In genomic region chr1:154148948-154149347, GRCm38 (mm10) we compare ENCODE assay signal across 13 mouse cellular contexts. TPM values are rescaled to one million over a fixed set of nuclear protein-coding genes. Genes with fewer than 3 reads are reported as not detected.
DNase-seq lines count a peak whose midpoint lies in the region; ATAC-seq lines count a peak whose summit lies in the region.
"Had no signal": no experiment of that assay in that cellular context is flagged by ENCODE, and none has a peak within 500 bp of the region (broad histone marks: within the 10 kb centered on the region; RNA-seq: fewer than 3 reads in every experiment).

No protein-coding gene starts in this region.

- peak; percentile 50 for ATAC-seq in liver, embryonic 16.5 days (ENCODE audit: low read depth)
- ATAC-seq in liver, embryonic 11.5 days (replicated peaks; ENCODE audit: low FRiP score) = no peak
- no peak for ATAC-seq in monocyte, adult 5-6 weeks (replicated peaks; ENCODE audit: insufficient number of reproducible peaks, low FRiP score, low TSS enrichment, poor library complexity, severe bottlenecking)
- ATAC-seq: hindbrain, postnatal 0 days had no signal

- no peaks in the 10 kb centered on the region; the same call in 1 of the 2 replicates for H3K4me1 ChIP-seq in liver, embryonic 16.5 days (ENCODE audit: control insufficient read depth, low read depth, low read length)
- H3K4me1 ChIP-seq in liver, embryonic 11.5 days (replicated peaks; ENCODE audit: control insufficient read depth, insufficient read depth, low read length) = no peaks in the 10 kb centered on the region; the same call in 1 of the 2 replicates

- DNase-seq in liver, embryonic 11.5 days (ENCODE audit: low spot score) = no peak
- peak; percentile 44 to 55 for DNase-seq in adrenal gland, postnatal 36 days
- DNase-seq in kidney, adult 8-10 months = peak; percentile 78 to 88
- DNase-seq in lung, postnatal 36 days = peak; percentile 66
- no peak for DNase-seq in layer of hippocampus, postnatal 36 days
- DNase-seq in embryo, embryonic 9.5 days (ENCODE audit: extremely low spot score) = no peak
- DNase-seq: cerebellum, postnatal 36 days; gastrocnemius, postnatal 36 days had no signal

- no peak overlapping the region for H3K4me2 ChIP-seq in liver, embryonic 16.5 days (ENCODE audit: low read depth, low read length)
- no peak overlapping the region for H3K4me2 ChIP-seq in liver, embryonic 11.5 days
- H3K4me2 ChIP-seq: neural tube, embryonic 13.5 days had no signal

- H3K27ac ChIP-seq in liver, embryonic 16.5 days (ENCODE audit: low read length) = peak overlapping the region; percentile 68
- no peak overlapping the region for H3K27ac ChIP-seq in liver, embryonic 11.5 days (ENCODE audit: low read depth, low read length)
- H3K27ac ChIP-seq: neural tube, embryonic 13.5 days had no signal

- H3K4me3 ChIP-seq in liver, embryonic 16.5 days (ENCODE audit: low read depth, low read length) = no peak overlapping the region
- no peak overlapping the region for H3K4me3 ChIP-seq in liver, embryonic 11.5 days (ENCODE audit: low read depth, low read length)
- H3K4me3 ChIP-seq: neural tube, embryonic 13.5 days had no signal

- H3K9ac ChIP-seq in liver, embryonic 16.5 days (ENCODE audit: low read depth, low read length) = no peak overlapping the region
- H3K9ac ChIP-seq in liver, embryonic 11.5 days (ENCODE audit: low read depth, low read length) = no peak overlapping the region
- H3K9ac ChIP-seq: neural tube, embryonic 13.5 days had no signal

- no peaks in the 10 kb centered on the region for H3K9me3 ChIP-seq in liver, embryonic 16.5 days (replicated peaks; ENCODE audit: control insufficient read depth, low read length)
- H3K9me3 ChIP-seq in liver, embryonic 11.5 days (ENCODE audit: control insufficient read depth, low read length) = no peaks in the 10 kb centered on the region

- no peaks in the 10 kb centered on the region for H3K27me3 ChIP-seq in liver, embryonic 16.5 days (ENCODE audit: control insufficient read depth, insufficient read depth, low read depth, low read length)
- H3K27me3 ChIP-seq in liver, embryonic 11.5 days (replicated peaks; ENCODE audit: control insufficient read depth, insufficient read depth, low read length) = no peaks in the 10 kb centered on the region
- H3K27me3 ChIP-seq: neural tube, embryonic 13.5 days had no signal

- no peaks in the 10 kb centered on the region for H3K36me3 ChIP-seq in liver, embryonic 16.5 days (ENCODE audit: control insufficient read depth, insufficient read depth)
- no peaks in the 10 kb centered on the region for H3K36me3 ChIP-seq in liver, embryonic 11.5 days (ENCODE audit: control insufficient read depth, insufficient read depth, low read length)
- H3K36me3 ChIP-seq: neural tube, embryonic 13.5 days had no signal

- 64% methylated on average over 10 of the region's 10 CpGs for WGBS in liver, embryonic 16.5 days (ENCODE audit: insufficient replicate concordance)
- 87% methylated on average over 10 of the region's 10 CpGs for WGBS in liver, embryonic 11.5 days

RNA-seq across cellular contexts. Expression of gene Zfp648, which starts 52.0 kb away (rescaled TPM):
- polyA plus RNA-seq in liver, embryonic 16.5 days (2015; fragmentation: Nextera tagmentation; extraction: Ambion mirVana) = not detected in 2 replicates
- 0.16 TPM in 1 of 2 replicates, not detected in the other for polyA plus RNA-seq in liver, embryonic 11.5 days (2014; fragmentation: Nextera tagmentation; extraction: Ambion mirVana)
- under 1 TPM in 1 of 2 experiments, not detected in 1; 0.43 TPM for total RNA-seq in adrenal gland, postnatal 36 days (2021)
- not detected in 3 replicates for total RNA-seq in monocyte, adult 5-6 weeks (2017)
- under 1 TPM; 0.22 to 0.40 TPM for total RNA-seq in layer of hippocampus, postnatal 36 days (2021)
- total RNA-seq: gastrocnemius, postnatal 36 days; megakaryocyte-erythroid progenitor cell, adult 5-6 weeks had no signal

Comparison
In these comparisons a context has a peak if more than half of its experiments do, and no peak if none do; other contexts are left out.
1. DNase-seq: peak in adrenal gland, postnatal 36 days (2 of 2), kidney, adult 8-10 months (2 of 2) and lung, postnatal 36 days (single experiment); none in liver, embryonic 11.5 days (single experiment), layer of hippocampus, postnatal 36 days (0 of 2) and embryo, embryonic 9.5 days (single experiment).